Mouse (Mus musculus): Measurements from ENCODE around the gene Tmcc3. TPM values are rescaled to one million over a fixed set of nuclear protein-coding genes. Genes with fewer than 3 reads are reported as not detected.

Tmcc3 gene
- total and polyA plus RNA-seq, 2 experiments from 2014 or later, result 4.1 to 10.0 TPM

DNA sequence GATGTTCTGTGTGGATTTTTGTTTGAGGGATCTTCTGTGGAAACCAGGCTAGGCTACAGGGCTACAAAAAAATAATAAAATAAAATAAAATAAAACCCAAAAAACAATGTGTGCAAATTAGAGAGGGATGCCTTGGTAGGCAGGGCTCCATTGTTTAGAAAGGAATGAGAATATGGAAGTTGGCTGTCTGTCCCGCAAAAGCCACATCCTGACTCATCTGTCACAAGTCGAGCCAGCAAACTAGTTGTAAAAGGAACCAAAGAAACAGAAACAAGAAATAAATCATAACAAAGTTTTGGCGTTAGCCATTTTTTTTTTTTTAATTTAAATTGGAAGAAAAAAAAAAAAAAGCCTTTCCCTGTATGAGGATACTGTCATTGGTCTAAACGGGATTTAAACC, 105.9 kb downstream of the Tmcc3 start:
- DNase-seq (ENCODE audit: low spot score) (no peak), ATAC-seq (ENCODE audit: insufficient read depth, low read depth) (no peak)
- H3K27me3 ChIP-seq (ENCODE audit: control insufficient read depth, insufficient read depth, low read length), result no peaks in the 10 kb centered on the region
- no peak overlapping the region for H3K27ac ChIP-seq (ENCODE audit: low read depth)
- no peaks in the 10 kb centered on the region for H3K36me3 ChIP-seq (replicated peaks; ENCODE audit: control insufficient read depth, insufficient read depth, low read length)
- H3K4me1 ChIP-seq (ENCODE audit: control insufficient read depth, insufficient read depth), result no peaks in the 10 kb centered on the region
- no peak overlapping the region for H3K4me2 ChIP-seq (ENCODE audit: low read depth, low read length)
- no peak overlapping the region for H3K9ac ChIP-seq (replicated peaks; ENCODE audit: low read depth, low read length)
- TF ChIP-seq EP300 (IDR thresholded peaks at IDR 0.05; ENCODE audit: low read depth) (no peak), CTCF (IDR thresholded peaks at IDR 0.05; ENCODE audit: low read depth) (no peak)
- WGBS, result 73% methylated on average over 4 of the region's 4 CpGs
- no peak overlapping the region for H3K4me3 ChIP-seq (ENCODE audit: low read depth, low read length)
- no peaks in the 10 kb centered on the region for H3K9me3 ChIP-seq (replicated peaks; ENCODE audit: control insufficient read depth, low read length)

GRCm38 (mm10) chr10:94426000-94426920, 114.5 kb downstream of the Tmcc3 start:
- H3K27ac ChIP-seq (ENCODE audit: low read depth), result 0 out of 2 replicates have a peak overlapping the region, but pooled peaks have one; percentile 15
- no peaks in the 10 kb centered on the region for H3K27me3 ChIP-seq (ENCODE audit: control insufficient read depth, insufficient read depth, low read length)
- H3K4me2 ChIP-seq (ENCODE audit: low read depth, low read length), result no peak overlapping the region
- 51% methylated on average over 12 of the region's 12 CpGs for WGBS
- no peaks in the 10 kb centered on the region for H3K36me3 ChIP-seq (replicated peaks; ENCODE audit: control insufficient read depth, insufficient read depth, low read length)
- TF ChIP-seq CTCF (IDR thresholded peaks at IDR 0.05; ENCODE audit: low read depth) (no peak), EP300 (IDR thresholded peaks at IDR 0.05; ENCODE audit: low read depth) (no peak)
- H3K4me3 ChIP-seq (ENCODE audit: low read depth, low read length), result no peak overlapping the region
- H3K9me3 ChIP-seq (replicated peaks; ENCODE audit: control insufficient read depth, low read length), result no peaks in the 10 kb centered on the region
- peak; percentile 71 for DNase-seq (ENCODE audit: low spot score)
- H3K9ac ChIP-seq (replicated peaks; ENCODE audit: low read depth, low read length), result no peak overlapping the region
- ATAC-seq (ENCODE audit: insufficient read depth, low read depth), result peak; percentile 89
- no peaks in the 10 kb centered on the region for H3K4me1 ChIP-seq (ENCODE audit: control insufficient read depth, insufficient read depth)

GRCm38 (mm10) chr10:94426921-94427270, 115.1 kb downstream of the Tmcc3 start:
- TF ChIP-seq EP300 (IDR thresholded peaks at IDR 0.05; ENCODE audit: low read depth), result no peak
- TF ChIP-seq CTCF (IDR thresholded peaks at IDR 0.05; ENCODE audit: low read depth), result no peak
- H3K27me3 ChIP-seq (ENCODE audit: control insufficient read depth, insufficient read depth, low read length), result no peaks in the 10 kb centered on the region
- no peak overlapping the region for H3K4me3 ChIP-seq (ENCODE audit: low read depth, low read length)
- no peak overlapping the region for H3K4me2 ChIP-seq (ENCODE audit: low read depth, low read length)
- no peak overlapping the region for H3K9ac ChIP-seq (replicated peaks; ENCODE audit: low read depth, low read length)
- 0 out of 2 replicates have a peak overlapping the region, but pooled peaks have one; percentile 15 for H3K27ac ChIP-seq (ENCODE audit: low read depth)
- WGBS, result 84% methylated on average over 15 of the region's 15 CpGs
- no peaks in the 10 kb centered on the region for H3K36me3 ChIP-seq (replicated peaks; ENCODE audit: control insufficient read depth, insufficient read depth, low read length)
- DNase-seq (ENCODE audit: low spot score) (no peak), ATAC-seq (ENCODE audit: insufficient read depth, low read depth) (no peak)
- H3K9me3 ChIP-seq (replicated peaks; ENCODE audit: control insufficient read depth, low read length), result no peaks in the 10 kb centered on the region
- no peaks in the 10 kb centered on the region for H3K4me1 ChIP-seq (ENCODE audit: control insufficient read depth, insufficient read depth)

- no peak for ATAC-seq (ENCODE audit: insufficient read depth, low read depth)
- peak; percentile 31 for TF ChIP-seq CTCF (IDR thresholded peaks at IDR 0.05; ENCODE audit: low read depth)
- no peak for TF ChIP-seq EP300 (IDR thresholded peaks at IDR 0.05; ENCODE audit: low read depth)
- H3K27me3 ChIP-seq (ENCODE audit: control insufficient read depth, insufficient read depth, low read length), result no peaks in the 10 kb centered on the region
Measured at GRCm38 (mm10) chr10:94428186-94428942, 116.6 kb downstream of the Tmcc3 start.

GRCm38 (mm10) chr10:94430566-94430965, 118.8 kb downstream of the Tmcc3 start:
- ATAC-seq (ENCODE audit: insufficient read depth, low read depth) (no peak), DNase-seq (ENCODE audit: low spot score) (no peak)
- H3K27me3 ChIP-seq (ENCODE audit: control insufficient read depth, insufficient read depth, low read length), result no peaks in the 10 kb centered on the region
- H3K4me1 ChIP-seq (ENCODE audit: control insufficient read depth, insufficient read depth), result no peaks in the 10 kb centered on the region
- no peaks in the 10 kb centered on the region for H3K36me3 ChIP-seq (replicated peaks; ENCODE audit: control insufficient read depth, insufficient read depth, low read length)
- H3K9ac ChIP-seq (replicated peaks; ENCODE audit: low read depth, low read length), result no peak overlapping the region
- TF ChIP-seq CTCF (IDR thresholded peaks at IDR 0.05; ENCODE audit: low read depth), result no peak
- TF ChIP-seq EP300 (IDR thresholded peaks at IDR 0.05; ENCODE audit: low read depth), result no peak
- no peak overlapping the region for H3K4me3 ChIP-seq (ENCODE audit: low read depth, low read length)
- 58% methylated on average over 6 of the region's 6 CpGs for WGBS
- no peak overlapping the region for H3K27ac ChIP-seq (ENCODE audit: low read depth)
- no peak overlapping the region for H3K4me2 ChIP-seq (ENCODE audit: low read depth, low read length)
- H3K9me3 ChIP-seq (replicated peaks; ENCODE audit: control insufficient read depth, low read length), result no peaks in the 10 kb centered on the region

More at GRCm38 (mm10) chr10:94428186-94428942, 116.6 kb downstream of the Tmcc3 start:
- Histone ChIP-seq H3K36me3 (replicated peaks; ENCODE audit: control insufficient read depth, insufficient read depth, low read length) (no peaks in the 10 kb centered on the region), H3K9ac (replicated peaks; ENCODE audit: low read depth, low read length) (no peak overlapping the region), H3K4me2 (ENCODE audit: low read depth, low read length) (no peak overlapping the region), H3K4me1 (ENCODE audit: control insufficient read depth, insufficient read depth) (no peaks in the 10 kb centered on the region), H3K9me3 (replicated peaks; ENCODE audit: control insufficient read depth, low read length) (no peaks in the 10 kb centered on the region), H3K27ac (ENCODE audit: low read depth) (no peak overlapping the region), H3K4me3 (ENCODE audit: low read depth, low read length) (no peak overlapping the region)
- no peak for DNase-seq (ENCODE audit: low spot score)
- WGBS, result 73% methylated on average over 12 of the region's 12 CpGs

Data from heart, postnatal 0 days (tissue).